Mouse (Mus musculus): ENCODE measurements at regions not wholly inside any gene's neighbourhood (a gene's known extent, or its start where the extent isn't known, plus 50 kb on each side); places are given as distances from the start of the nearest gene placed in this dataset.

DNA sequence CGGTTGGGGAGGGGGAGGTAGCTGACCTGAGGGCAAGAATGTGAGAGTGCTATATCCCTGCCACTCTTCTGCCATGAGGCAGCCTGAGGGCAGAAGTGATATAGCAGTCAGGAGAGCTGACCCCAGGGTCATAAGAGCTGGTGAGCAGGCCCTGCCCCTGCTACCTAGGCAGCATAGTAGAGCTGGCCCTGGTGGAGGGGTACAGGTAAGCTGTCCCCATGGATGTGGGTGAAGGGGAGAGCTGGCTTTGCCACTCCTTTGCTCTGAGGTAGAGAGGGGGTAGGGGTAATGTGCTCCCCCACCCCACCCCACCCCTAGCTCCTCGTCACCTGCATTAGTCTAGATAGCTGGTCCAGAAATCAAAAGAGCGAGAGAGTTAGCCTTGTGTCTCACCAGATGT, 61.3 kb upstream of the Gm3839 start:
- 0 out of 2 replicates have a peak, but pooled peaks have one; percentile 35 for ATAC-seq (ENCODE audit: insufficient number of reproducible peaks, insufficient read depth, low FRiP score, low read depth)
- H3K4me3 ChIP-seq (ENCODE audit: control insufficient read depth in 1 of 2, insufficient read depth in 1 of 2, low read depth in 1 of 2, low read length in 2 of 2): no peak overlapping the region
- H3K27me3 ChIP-seq (ENCODE audit: control insufficient read depth, insufficient read depth, low read length): no peaks in the 10 kb centered on the region
- no peak overlapping the region for H3K9ac ChIP-seq (ENCODE audit: low read length)
- H3K9me3 ChIP-seq (ENCODE audit: control insufficient read depth, low read length): no peaks in the 10 kb centered on the region
- 75% methylated on average over 3 of the region's 3 CpGs for WGBS
- no peak overlapping the region for H3K27ac ChIP-seq (replicated peaks in 1 of 2; ENCODE audit: control insufficient read depth in 1 of 2, insufficient read depth in 1 of 2, low read depth in 2 of 2, low read length in 2 of 2)
- H3K4me1 ChIP-seq (ENCODE audit: control insufficient read depth in 2 of 2, insufficient read depth in 2 of 2, low read length in 2 of 2): 0 out of 4 replicates have a peak, but pooled peaks cover 0 to 2% of the 10 kb centered on the region in 2 experiments
- H3K4me2 ChIP-seq (ENCODE audit: low read length): no peak overlapping the region
- H3K36me3 ChIP-seq (ENCODE audit: control insufficient read depth, insufficient read depth, low read length): no peaks in the 10 kb centered on the region

DNA sequence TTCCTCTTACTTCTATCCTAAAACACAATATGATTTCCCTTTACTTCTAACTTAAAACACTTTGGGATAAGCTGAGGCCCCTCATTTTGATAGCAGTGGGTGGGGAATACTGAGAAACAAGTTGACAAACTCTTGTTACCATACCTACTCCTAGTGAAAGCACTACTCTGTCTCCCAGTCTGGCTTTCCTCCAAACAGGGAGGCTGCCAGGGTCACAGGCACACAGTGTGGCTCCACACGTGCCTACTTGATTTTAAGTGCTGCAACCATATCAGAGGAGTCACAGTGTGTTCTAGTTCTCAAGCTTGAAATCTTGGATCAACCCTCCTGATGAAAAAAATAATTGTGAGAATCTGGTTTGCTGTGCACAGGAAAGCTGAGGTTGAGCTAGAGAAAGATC, 65.8 kb upstream of the Gm3839 start:
- no peak overlapping the region for H3K4me2 ChIP-seq (ENCODE audit: low read length)
- 26% methylated on average over 1 of the region's 1 CpGs for WGBS
- H3K27me3 ChIP-seq (ENCODE audit: control insufficient read depth, insufficient read depth, low read length): no peaks in the 10 kb centered on the region
- no peak overlapping the region for H3K27ac ChIP-seq (replicated peaks in 1 of 2; ENCODE audit: control insufficient read depth in 1 of 2, insufficient read depth in 1 of 2, low read depth in 2 of 2, low read length in 2 of 2)
- no peak for ATAC-seq (ENCODE audit: insufficient number of reproducible peaks, insufficient read depth, low FRiP score, low read depth)
- H3K9me3 ChIP-seq (ENCODE audit: control insufficient read depth, low read length): no peaks in the 10 kb centered on the region
- H3K36me3 ChIP-seq (ENCODE audit: control insufficient read depth, insufficient read depth, low read length): no peaks in the 10 kb centered on the region
- H3K4me3 ChIP-seq (ENCODE audit: control insufficient read depth in 1 of 2, insufficient read depth in 1 of 2, low read depth in 1 of 2, low read length in 2 of 2): no peak overlapping the region
- H3K9ac ChIP-seq (ENCODE audit: low read length): no peak overlapping the region
- H3K4me1 ChIP-seq (ENCODE audit: control insufficient read depth in 2 of 2, insufficient read depth in 2 of 2, low read length in 2 of 2): 0 out of 4 replicates have a peak, but pooled peaks cover 0 to 2% of the 10 kb centered on the region in 2 experiments

DNA sequence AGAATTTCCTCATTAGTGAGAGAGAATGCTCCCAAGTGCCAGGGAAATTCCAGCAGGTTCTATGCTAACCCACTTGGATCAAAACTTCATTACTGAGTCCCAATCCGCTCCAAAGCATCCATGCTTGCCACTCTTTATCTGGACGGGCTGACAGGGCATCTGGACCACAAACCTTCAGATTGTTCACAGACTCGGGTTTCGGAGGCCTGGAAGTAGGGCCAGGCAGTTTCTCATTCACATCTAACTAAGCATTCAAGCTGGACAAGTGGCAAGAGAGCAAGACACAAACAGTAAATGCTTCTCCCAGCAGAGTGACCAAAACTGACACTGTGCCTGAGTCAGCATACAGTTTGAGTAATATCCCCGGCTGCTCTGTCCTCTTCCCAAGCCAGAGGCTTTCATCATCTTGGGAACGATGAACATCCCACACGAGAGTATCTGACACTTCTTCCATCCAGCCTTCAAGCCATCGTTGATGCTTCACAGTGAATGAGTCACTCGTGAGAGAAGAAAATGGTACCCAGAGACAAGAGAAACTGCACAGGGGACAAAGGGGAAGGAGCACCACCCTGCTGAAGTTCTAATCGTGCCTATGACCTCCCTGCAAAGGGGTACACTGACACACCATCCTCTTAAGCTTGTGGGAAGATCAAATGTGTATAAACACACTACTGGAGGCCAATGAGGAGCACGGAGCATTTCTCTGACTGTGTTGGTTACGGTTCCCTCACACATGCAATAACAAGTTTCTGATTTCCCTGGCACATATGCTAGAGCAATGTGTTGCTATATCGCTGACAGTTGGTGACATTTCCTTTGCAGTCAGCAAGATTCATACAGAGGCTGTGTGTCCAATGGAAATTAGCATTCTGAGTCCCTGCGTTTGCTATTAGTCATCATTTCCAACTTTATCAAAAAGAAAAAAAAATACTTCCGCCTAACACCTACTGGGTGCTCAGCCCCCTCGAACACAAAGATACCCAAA, 72.0 kb upstream of the Gm3839 start:
- no peaks in the 10 kb centered on the region for H3K36me3 ChIP-seq (ENCODE audit: control insufficient read depth, insufficient read depth, low read length)
- ATAC-seq (ENCODE audit: insufficient number of reproducible peaks, insufficient read depth, low FRiP score, low read depth): no peak
- 73% methylated on average over 16 of the region's 16 CpGs for WGBS

GRCm38 (mm10) chr14:11435166-11435784, 78.7 kb upstream of the Gm3839 start:
- no peaks in the 10 kb centered on the region for H3K27me3 ChIP-seq (ENCODE audit: control insufficient read depth, insufficient read depth, low read length)
- no peak for ATAC-seq (ENCODE audit: insufficient number of reproducible peaks, insufficient read depth, low FRiP score, low read depth)
- no peaks in the 10 kb centered on the region for H3K36me3 ChIP-seq (ENCODE audit: control insufficient read depth, insufficient read depth, low read length)
- 82% methylated on average over 7 of the region's 7 CpGs for WGBS
- no peak overlapping the region for H3K27ac ChIP-seq (replicated peaks in 1 of 2; ENCODE audit: control insufficient read depth in 1 of 2, insufficient read depth in 1 of 2, low read depth in 2 of 2, low read length in 2 of 2)
- H3K4me2 ChIP-seq (ENCODE audit: low read length): no peak overlapping the region
- H3K4me3 ChIP-seq (ENCODE audit: control insufficient read depth in 1 of 2, insufficient read depth in 1 of 2, low read depth in 1 of 2, low read length in 2 of 2): no peak overlapping the region
- no peaks in the 10 kb centered on the region for H3K4me1 ChIP-seq (ENCODE audit: control insufficient read depth in 2 of 2, insufficient read depth in 2 of 2, low read length in 2 of 2)
- H3K9ac ChIP-seq (ENCODE audit: low read length): no peak overlapping the region
- H3K9me3 ChIP-seq (ENCODE audit: control insufficient read depth, low read length): no peaks in the 10 kb centered on the region

More for the DNA sequence above, 72.0 kb upstream of the Gm3839 start:
- Histone ChIP-seq H3K27me3 (ENCODE audit: control insufficient read depth, insufficient read depth, low read length) (no peaks in the 10 kb centered on the region), H3K4me1 (ENCODE audit: control insufficient read depth in 2 of 2, insufficient read depth in 2 of 2, low read length in 2 of 2) (no peaks in the 10 kb centered on the region), H3K9me3 (ENCODE audit: control insufficient read depth, low read length) (no peaks in the 10 kb centered on the region), H3K27ac (replicated peaks in 1 of 2; ENCODE audit: control insufficient read depth in 1 of 2, insufficient read depth in 1 of 2, low read depth in 2 of 2, low read length in 2 of 2) (no peak overlapping the region), H3K9ac (ENCODE audit: low read length) (no peak overlapping the region), H3K4me3 (ENCODE audit: control insufficient read depth in 1 of 2, insufficient read depth in 1 of 2, low read depth in 1 of 2, low read length in 2 of 2) (no peak overlapping the region), H3K4me2 (ENCODE audit: low read length) (no peak overlapping the region)

- 58% methylated on average over 2 of the region's 2 CpGs for WGBS
Measured at GRCm38 (mm10) chr14:11438611-11439010, 82.1 kb upstream of the Gm3839 start.

DNA sequence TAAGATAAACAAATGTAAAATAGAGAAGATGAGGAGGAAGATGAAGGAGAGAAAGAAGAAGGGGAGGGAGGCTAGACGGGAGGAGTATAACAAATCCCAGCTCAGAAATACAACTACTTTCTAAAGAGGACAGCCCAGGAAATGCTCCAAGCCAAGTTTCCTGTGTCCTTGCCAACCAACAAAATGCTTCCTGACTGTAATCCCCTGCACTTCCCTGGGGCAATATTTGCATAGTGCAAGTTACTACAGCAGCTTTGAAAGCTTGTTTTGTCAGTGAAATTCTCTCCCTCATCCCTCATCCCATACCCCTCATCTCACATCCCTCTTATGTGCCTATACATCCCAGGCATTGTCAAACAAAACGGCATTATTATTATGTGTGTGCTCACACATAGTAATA, 83.7 kb upstream of the Gm3839 start:
- WGBS: 78% methylated on average over 2 of the region's 2 CpGs

More at GRCm38 (mm10) chr14:11438611-11439010, 82.1 kb upstream of the Gm3839 start:
- no peak for ATAC-seq (ENCODE audit: insufficient number of reproducible peaks, insufficient read depth, low FRiP score, low read depth)
- H3K27me3 ChIP-seq (ENCODE audit: control insufficient read depth, insufficient read depth, low read length): no peaks in the 10 kb centered on the region
- H3K4me1 ChIP-seq (ENCODE audit: control insufficient read depth in 2 of 2, insufficient read depth in 2 of 2, low read length in 2 of 2): no peaks in the 10 kb centered on the region
- H3K9ac ChIP-seq (ENCODE audit: low read length): no peak overlapping the region
- H3K4me2 ChIP-seq (ENCODE audit: low read length): no peak overlapping the region
- H3K9me3 ChIP-seq (ENCODE audit: control insufficient read depth, low read length): no peaks in the 10 kb centered on the region
- no peak overlapping the region for H3K4me3 ChIP-seq (ENCODE audit: control insufficient read depth in 1 of 2, insufficient read depth in 1 of 2, low read depth in 1 of 2, low read length in 2 of 2)
- no peaks in the 10 kb centered on the region for H3K36me3 ChIP-seq (ENCODE audit: control insufficient read depth, insufficient read depth, low read length)
- no peak overlapping the region for H3K27ac ChIP-seq (replicated peaks in 1 of 2; ENCODE audit: control insufficient read depth in 1 of 2, insufficient read depth in 1 of 2, low read depth in 2 of 2, low read length in 2 of 2)

GRCm38 (mm10) chr14:11449958-11450357, 93.4 kb upstream of the Gm3839 start:
- H3K27ac ChIP-seq (replicated peaks in 1 of 2; ENCODE audit: control insufficient read depth in 1 of 2, insufficient read depth in 1 of 2, low read depth in 2 of 2, low read length in 2 of 2): no peak overlapping the region
- H3K27me3 ChIP-seq (ENCODE audit: control insufficient read depth, insufficient read depth, low read length): no peaks in the 10 kb centered on the region
- H3K4me3 ChIP-seq (ENCODE audit: control insufficient read depth in 1 of 2, insufficient read depth in 1 of 2, low read depth in 1 of 2, low read length in 2 of 2): no peak overlapping the region
- 0 out of 2 replicates have a peak, but pooled peaks cover 3% of the 10 kb centered on the region for H3K9me3 ChIP-seq (ENCODE audit: control insufficient read depth, low read length)
- no peaks in the 10 kb centered on the region for H3K4me1 ChIP-seq (ENCODE audit: control insufficient read depth in 2 of 2, insufficient read depth in 2 of 2, low read length in 2 of 2)
- H3K9ac ChIP-seq (ENCODE audit: low read length): no peak overlapping the region
- H3K4me2 ChIP-seq (ENCODE audit: low read length): no peak overlapping the region
- no peaks in the 10 kb centered on the region for H3K36me3 ChIP-seq (ENCODE audit: control insufficient read depth, insufficient read depth, low read length)
- 74% methylated on average over 2 of the region's 2 CpGs for WGBS
- ATAC-seq (ENCODE audit: insufficient number of reproducible peaks, insufficient read depth, low FRiP score, low read depth): no peak

More for the DNA sequence above, 83.7 kb upstream of the Gm3839 start:
- H3K9ac ChIP-seq (ENCODE audit: low read length): no peak overlapping the region
- no peaks in the 10 kb centered on the region for H3K4me1 ChIP-seq (ENCODE audit: control insufficient read depth in 2 of 2, insufficient read depth in 2 of 2, low read length in 2 of 2)
- H3K4me2 ChIP-seq (ENCODE audit: low read length): no peak overlapping the region
- no peaks in the 10 kb centered on the region for H3K27me3 ChIP-seq (ENCODE audit: control insufficient read depth, insufficient read depth, low read length)
- H3K4me3 ChIP-seq (ENCODE audit: control insufficient read depth in 1 of 2, insufficient read depth in 1 of 2, low read depth in 1 of 2, low read length in 2 of 2): no peak overlapping the region
- H3K36me3 ChIP-seq (ENCODE audit: control insufficient read depth, insufficient read depth, low read length): no peaks in the 10 kb centered on the region
- no peak for ATAC-seq (ENCODE audit: insufficient number of reproducible peaks, insufficient read depth, low FRiP score, low read depth)
- no peak overlapping the region for H3K27ac ChIP-seq (replicated peaks in 1 of 2; ENCODE audit: control insufficient read depth in 1 of 2, insufficient read depth in 1 of 2, low read depth in 2 of 2, low read length in 2 of 2)
- no peaks in the 10 kb centered on the region for H3K9me3 ChIP-seq (ENCODE audit: control insufficient read depth, low read length)
